Mouse (Mus musculus): ENCODE data around the gene Pip5k1a.
"Not testable (repeated sequence)": the region's sequence is repeated elsewhere in the genome, so short reads cannot be mapped to it uniquely, and the experiment has no call there.

Gene Pip5k1a

DNA sequence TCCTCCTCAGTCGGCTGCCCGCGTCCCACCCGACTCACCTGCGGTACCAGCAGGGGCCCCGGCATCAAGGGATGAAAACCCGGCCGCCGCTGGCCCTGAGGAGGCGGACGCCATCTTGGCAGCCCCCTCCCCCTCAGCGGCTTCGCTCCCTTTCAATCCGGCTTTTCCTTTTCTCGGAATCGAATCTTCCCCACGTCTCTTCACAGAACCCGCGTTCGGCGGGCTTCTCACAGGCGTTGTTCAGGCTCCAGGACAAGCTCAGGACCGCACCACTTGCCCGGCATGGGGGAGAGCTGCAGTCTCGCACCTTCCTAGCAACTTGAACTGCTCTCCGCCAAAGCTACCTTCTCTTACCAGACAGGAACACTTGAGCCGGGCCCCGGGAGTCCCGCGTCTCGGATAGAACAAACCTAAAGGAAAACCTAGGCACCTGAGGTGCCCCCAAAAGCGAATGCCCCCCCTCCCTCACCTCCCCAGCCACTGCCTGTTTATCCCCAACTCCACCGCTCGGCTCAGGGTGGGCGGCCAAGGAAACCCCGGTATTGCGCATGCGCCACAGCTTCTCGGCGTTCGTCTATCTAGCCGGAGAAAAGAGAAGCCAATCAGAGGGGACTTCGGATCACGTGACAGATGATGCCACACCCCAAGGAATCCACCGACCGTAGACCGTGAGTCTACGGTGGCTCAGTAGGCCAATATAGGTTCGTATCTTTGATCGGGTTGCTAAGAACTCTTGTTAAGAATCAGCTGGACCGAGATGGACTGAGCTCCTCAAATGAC, at the start of gene Pip5k1a:
TSS of gene Pip5k1a (minus strand) at position 593 of the 780 bp plus-strand sequence.
- peak; percentile 96 to 97 for DNase-seq (ENCODE audit: low spot score in 2 of 2)

DNA sequence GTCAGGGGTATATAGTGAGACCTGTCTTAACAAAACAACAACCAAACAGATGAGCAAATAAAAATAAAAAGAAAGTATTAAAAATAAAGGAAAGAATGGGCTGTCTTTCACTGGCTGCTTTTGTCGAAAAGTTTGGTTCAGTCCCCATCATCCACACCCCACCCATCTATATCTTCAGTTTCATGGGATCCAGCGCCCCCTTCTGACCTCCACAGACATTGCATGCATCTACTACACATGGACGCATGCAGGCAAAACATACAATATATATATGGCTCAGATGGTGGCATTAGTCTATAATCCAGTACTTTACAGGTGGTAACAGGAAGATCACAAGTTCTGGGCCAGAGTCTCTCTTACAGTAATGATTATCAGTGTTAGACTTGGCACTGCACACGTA, 47.1 kb upstream of the Pip5k1a start:
- peak in 1 of 2 experiments; percentile 24 for DNase-seq (ENCODE audit: low spot score in 2 of 2)

DNA sequence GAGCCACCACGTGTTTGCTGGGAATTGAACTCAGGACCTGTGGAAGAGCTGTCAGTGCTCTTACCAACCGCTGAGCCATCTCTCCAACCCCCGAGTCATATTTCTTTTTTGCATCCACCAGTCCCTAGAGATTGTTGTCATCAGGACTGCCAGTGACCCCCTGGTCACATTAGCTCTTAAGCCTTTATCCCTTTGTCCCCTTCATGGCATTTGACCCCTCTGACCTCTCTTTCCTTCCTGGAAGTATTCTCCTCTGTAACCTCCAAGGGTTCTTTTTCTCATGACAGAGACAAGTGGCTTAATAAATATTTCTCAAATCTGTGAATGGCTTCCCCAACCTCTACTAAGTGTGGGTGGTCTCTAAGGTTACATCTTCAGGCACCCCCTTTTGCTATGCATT, 41.2 kb upstream of the Pip5k1a start:
- no peak for DNase-seq (ENCODE audit: low spot score in 2 of 2)

DNA sequence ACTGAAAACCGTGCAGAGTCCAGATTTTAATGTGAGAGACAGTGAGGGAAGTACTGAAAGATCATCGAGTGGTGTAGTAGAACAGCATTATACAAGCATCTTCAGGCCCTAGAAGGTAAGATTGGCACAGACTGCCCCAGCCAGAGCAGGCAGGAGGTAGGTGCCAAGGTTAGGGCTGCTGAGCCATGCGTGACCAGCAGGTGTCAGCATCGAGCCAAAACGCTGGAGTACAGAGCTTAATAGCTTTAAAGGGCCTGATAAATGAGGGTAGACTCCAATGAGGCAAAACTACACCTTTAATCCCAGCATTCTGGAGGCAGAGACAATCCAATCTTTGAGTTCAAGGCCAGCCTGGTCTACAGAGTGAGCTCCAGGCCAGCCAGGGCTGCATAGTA, 35.9 kb upstream of the Pip5k1a start:
- DNase-seq (ENCODE audit: low spot score in 2 of 2): peak; percentile 84 to 87

DNA sequence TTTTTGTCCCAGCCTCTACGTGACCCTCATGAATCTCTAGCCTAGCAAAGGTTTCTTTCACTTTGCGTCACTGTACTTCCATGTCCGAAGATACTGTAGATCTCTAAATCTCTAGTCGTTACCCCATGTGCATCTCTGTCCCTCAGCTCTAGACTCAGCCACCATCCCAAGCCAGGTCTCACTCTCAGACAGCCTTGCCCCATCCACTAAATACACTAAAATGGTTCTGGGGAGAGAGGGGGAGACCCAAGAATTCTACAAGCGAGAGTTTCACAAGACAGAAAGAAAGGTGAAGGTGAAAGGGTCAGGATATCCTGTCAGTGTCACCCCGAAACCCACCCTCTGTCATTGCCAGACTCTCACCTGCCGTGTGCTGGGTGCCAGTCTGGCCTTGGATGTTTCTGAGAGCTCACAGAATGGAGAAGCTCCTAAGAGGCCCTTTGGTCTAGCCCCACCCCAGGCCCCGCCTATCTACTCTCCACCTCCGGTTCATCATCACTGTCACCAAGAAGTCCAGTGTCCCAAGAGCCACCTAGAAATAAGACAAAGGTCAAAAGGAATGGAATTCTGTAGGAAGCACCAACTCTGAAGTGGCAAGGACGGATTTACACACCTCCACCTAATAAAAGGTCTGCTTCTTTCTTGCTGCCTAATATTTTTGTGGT, 35.4 kb upstream of the Pip5k1a start, which contains the start of gene Tnfaip8l2:
TSS of gene Tnfaip8l2 (minus strand) at position 409 of the 665 bp plus-strand sequence.
- DNase-seq (ENCODE audit: low spot score in 2 of 2): no peak

DNA sequence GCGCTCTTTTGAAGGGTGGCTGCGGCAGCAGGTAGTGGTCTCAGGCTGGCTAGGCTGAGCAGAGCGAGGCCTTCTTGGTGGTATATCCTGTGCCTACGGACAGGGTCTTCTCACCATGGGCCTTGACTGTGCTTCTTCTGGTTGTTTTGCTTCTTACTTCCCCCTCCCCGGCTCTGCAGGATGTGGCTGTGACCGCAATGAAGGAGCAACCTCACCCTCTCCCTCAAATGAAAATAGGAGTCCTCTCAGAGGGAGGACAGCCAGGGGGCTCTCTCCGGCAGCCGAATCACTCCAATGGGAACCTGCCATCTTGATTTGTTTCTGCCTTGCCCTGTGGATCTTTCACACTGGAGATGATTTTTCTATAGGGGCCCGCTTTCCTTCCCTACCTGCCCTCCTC, 34.7 kb upstream of the Pip5k1a start:
- no peak for DNase-seq (ENCODE audit: low spot score in 2 of 2)

DNA sequence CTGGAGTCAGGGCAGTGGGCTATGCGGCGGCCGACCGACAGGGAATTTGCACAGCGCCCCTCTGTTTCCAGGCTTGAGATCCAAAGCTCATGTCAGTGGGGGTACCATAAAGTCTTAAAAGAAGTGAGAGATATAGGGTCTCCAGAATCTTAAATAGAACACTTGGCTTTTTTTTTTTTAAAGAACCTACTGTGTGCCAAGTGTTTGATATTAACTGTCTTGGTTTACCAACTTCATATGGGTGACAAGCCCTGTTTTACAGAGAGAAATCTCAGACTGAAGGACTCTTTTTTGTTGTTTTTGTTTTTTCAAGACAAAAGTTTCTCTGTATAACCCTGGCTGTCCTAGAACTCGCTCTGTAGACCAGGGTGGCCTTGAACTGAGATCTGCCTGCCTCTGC, 34.1 kb upstream of the Pip5k1a start:
- DNase-seq (ENCODE audit: low spot score in 2 of 2): no peak

DNA sequence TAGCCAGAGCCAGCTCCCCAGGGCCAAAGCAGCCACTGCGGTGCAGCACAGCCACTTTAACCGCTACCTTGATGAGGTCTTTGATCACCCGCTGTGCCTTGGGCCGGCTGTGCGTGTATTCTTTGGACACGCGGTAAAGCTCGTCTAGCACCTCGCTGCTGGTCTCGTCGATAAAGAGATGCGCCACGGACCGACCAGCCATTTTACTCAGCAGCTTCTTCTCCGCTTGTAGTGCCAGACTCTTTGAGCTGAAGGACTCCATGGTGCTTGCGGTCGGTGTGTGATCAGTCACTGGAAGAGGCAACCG, 33.5 kb upstream of the Pip5k1a start:
- no peak for DNase-seq (ENCODE audit: low spot score in 2 of 2)

DNA sequence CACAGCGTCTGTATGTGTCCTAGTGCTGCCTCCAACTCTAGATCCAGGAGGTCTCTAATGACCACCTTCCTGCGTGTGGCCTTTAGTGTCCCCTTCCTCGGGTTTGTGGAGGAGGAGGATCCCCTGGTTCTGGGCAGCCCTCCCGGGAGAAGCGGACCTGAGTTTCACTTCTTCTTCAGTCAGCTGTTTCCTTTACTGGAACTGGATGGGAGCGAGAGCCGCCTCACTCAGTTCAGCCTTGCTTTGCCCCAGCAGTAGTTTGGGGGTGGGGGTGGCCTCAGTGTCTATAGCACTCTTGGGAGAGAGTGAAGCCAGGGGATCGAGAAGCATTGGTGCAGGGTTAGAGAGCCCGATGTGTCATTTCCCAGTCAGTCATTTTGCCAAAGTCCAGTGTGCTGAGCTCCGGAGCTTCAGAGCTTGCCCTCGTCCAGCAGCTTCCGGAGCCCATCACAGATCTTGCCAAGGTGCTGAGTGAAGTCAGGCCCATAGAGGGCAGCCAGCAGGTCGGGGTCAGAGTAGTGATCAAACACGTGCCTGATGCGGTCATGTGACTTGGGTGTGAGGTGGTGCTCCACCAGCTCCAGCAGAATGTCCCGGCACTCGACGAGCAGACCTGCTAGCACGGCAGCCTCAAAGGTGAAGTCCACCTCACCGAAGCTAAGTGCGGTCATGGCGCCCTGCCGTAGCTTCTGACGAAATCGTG, 33.0 kb upstream of the Pip5k1a start:
- no peak for DNase-seq (ENCODE audit: low spot score in 2 of 2)

DNA sequence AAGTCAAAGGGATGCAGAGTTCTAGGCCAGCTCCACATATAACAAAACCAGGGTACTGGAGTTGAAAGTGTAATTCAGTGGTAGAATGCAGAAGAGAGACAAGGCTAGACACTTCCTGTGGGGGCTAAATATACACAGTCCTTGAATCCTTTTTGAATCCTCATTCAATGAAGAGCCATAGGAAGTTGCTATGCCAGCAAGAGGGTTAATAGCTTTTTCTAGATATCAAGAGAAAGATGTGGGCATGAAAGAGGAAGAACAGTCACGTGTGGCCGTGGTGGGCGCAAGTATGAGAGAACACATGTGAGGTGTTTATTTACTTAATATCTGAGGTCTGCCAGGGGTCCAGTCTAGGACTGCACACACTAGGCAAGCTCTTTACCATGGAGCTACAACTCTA, 29.6 kb upstream of the Pip5k1a start:
- no peak for DNase-seq (ENCODE audit: low spot score in 2 of 2)

DNA sequence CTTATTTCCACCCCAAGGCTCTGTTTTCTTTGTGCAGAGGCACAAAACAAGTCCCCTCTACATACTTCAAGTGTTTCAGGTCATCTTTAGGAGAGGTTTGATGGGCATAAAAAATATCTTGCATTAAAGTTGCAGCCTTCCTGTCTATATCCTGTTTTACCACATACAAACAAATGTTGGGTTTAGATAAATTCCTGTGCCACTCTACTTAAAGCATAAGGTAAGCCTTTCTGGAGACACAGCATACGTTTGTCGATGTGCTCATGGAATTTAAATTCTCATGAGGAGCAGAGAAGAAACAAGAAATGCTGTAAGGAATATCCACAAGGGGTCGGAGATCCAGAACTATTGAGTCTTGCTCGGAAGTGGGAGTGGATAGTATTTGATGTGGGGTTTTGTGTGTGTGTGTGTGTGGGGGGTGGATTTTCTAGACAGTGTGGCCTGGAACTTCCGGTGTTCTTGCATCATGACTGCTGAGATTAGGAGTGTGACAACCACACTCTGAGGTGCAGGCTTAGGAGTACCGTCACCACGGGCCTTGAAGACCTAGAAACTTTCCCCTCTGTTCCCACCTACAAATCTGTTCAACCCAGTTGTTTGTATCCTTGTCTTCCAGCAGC, 28.8 kb upstream of the Pip5k1a start:
- no peak for DNase-seq (ENCODE audit: low spot score in 2 of 2)

DNA sequence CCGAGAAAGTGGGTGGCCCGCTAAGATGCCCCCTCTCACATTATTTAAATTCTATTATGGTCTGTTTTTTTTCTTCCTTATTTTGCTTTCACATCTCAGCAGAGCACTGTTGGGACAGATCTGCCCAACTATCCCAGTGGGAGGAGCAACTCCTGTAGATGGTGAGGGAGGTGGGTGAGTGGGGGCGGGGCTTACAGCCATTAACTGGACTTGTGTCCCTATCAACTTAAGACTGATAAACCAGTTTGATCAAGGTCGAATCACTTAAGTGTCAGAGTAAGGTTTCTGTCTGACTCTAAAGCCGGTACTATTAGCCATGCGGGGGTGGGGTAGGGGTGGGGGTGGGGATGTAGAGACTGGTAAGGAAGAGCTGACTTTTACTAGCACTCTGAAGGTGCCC, 28.3 kb upstream of the Pip5k1a start:
- DNase-seq (ENCODE audit: low spot score in 2 of 2): peak in 1 of 2 experiments; percentile 43

DNA sequence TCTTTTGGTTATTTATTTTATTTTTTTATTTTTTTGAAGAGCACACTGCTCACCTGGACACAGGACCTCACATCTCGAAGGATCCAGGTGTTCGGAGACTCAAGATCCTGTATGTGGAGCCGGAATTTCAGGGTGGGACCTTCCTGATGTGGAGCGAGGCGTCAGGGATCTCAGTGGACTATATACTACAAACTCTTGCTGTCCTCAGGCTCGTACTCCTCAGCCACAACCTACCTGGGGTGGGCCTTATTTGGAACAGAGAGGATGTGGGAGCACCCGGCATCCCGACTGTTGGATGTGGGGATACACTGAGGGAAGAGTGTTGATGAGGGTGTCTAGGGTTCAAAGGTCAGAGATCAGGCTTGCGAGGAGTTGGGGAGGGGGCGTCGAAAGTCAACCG, 27.4 kb upstream of the Pip5k1a start:
- not testable (repeated sequence) for DNase-seq (ENCODE audit: low spot score in 2 of 2)

DNA sequence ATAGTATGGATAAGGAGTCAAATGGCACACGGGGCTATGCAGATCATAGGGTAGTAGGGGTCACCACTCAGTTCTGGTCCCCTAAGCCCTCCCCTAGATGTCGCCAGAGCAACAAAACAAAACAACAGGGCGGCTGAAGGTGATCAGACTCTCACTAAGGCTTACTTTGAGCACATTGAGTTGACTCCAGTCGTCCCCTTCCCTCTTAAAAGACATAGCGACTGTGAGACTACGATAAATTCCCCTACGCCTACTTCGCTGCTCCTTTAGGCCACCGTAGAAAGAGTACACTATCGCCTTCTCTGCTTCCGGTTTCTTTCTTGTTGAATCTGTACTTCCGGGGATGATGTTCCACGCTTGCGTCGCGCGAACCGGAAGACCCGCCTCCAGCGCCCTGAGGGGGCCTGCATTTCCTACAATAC, 27.0 kb upstream of the Pip5k1a start, which contains the start of the genes Scnm1 and Lysmd1:
TSS of gene Scnm1 (minus strand) at position 332 of the 422 bp plus-strand sequence.
TSS of gene Lysmd1 (plus strand) at position 409 of the 422 bp plus-strand sequence.
- DNase-seq (ENCODE audit: low spot score in 2 of 2): peak; percentile 88 to 95

DNA sequence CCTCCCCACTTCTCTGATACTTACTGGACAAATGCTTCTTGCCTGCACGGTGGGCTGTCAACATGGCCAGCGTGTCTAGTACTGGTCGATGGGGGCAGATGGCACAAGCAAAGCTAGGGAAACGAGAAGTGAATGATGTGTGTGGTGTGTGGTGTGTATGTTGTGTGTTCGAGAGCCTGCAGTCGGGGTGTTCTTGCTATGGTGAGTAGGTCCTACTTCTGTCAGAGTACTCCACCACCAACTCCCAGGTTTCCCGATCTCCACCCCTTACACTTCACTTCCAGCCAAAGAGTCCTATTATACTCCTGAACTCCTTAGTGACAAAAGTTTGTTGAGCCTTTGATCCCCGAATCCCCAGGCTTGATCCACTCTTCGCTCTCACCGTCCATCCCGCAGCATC, 26.4 kb upstream of the Pip5k1a start:
- DNase-seq (ENCODE audit: low spot score in 2 of 2): no peak

DNA sequence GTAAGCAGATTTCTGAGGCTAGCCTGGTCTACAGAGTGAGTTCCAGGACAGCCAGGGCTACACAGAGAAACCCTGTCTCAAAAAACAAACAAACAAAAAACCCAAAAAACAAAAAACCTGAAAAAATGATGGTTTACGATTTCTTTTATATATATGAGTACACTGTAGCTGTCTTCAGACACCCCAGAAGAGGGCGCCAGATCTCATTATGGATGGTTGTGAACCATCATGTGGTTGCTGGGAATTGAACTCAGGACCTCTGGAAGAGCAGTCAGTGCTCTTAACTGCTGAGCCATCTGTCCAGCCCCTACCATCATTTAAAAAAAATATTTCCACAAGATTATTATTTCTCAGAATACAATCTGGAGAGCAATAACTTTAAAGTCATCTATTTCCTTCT, 25.7 kb upstream of the Pip5k1a start:
- DNase-seq (ENCODE audit: low spot score in 2 of 2): not testable (repeated sequence)

DNA sequence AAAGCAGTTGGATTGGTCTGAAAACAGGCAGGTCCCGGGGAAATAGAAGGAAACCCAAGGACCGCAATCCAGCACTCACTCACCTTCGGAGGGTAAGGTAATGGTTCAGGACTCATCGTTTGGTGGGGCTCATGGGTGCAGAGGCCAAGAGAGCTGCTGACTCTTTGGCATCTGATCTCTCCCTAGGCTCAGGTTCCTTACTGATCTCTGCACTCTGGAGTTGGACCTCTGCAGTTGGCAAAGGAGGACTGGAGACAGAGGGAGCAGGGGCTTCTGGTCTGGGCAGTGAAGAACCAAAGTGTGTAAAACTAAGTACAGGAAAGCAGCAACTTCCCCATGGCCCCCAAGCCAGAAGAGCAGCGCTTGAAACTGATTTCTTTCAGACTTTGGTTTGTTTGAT, 23.4 kb upstream of the Pip5k1a start:
- DNase-seq (ENCODE audit: low spot score in 2 of 2): no peak

DNA sequence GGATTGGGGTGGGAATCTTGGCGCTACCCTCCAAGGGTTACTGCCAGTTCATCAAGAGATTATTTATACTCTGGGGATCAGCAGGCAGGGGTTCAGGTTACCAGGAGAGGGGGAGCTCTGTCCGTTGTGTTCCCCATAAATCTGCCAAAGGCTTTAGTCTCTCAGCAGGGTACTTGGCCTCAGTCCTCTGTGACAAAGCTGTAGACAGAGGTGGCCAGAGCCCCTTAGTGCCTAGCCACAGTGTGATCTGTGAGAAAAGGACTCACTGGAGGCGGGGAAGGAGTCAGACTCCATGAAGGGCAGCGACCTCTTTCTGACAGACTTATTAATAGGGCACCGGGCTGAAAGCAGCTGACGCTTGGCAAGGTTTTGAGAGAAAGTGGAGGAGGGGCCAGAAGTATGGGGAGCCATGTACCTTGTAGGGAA, 22.5 kb upstream of the Pip5k1a start:
- DNase-seq (ENCODE audit: low spot score in 2 of 2): no peak

DNA sequence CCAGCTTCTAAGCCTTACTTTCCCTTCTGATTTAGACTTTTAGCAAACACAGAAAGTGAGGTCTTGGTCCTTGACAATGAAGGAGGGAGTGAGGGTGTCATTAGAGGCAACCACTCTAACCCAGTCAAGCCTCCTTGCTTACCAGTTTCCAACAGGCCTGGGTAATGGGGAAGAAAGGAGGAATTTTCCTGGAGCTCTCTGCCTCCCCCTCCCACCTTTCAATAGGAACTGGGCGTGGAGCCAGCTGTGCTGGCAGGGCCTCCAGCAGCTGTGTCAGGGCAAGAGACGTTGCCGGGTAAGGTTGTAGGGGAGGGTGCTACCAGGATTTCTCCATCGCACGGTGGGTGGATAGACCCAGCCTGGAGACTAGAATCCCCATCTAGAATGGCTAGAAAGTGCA, 18.2 kb upstream of the Pip5k1a start:
- DNase-seq (ENCODE audit: low spot score in 2 of 2): peak in 1 of 2 experiments; percentile 39

DNA sequence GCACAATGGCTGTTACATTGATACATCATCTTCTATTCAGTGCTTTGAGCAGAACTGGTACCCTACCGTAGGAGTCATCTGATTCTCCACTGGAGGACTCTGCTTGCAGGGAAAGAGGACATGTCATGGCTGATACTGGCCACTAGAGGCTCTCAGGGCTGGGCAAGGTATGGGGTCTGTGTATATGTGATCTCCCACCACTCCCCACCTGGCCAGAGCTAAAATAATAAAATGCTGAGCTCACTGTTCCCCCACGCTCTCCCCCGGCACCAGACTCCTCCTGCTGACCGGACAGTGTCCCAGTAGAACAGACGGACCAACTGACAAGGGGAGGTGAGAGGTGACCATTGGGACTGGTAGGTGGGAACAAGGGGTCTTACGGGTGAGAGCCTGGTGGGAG, 17.5 kb upstream of the Pip5k1a start, which contains the start of gene Tmod4:
TSS of gene Tmod4 (plus strand) at position 231 of the 400 bp plus-strand sequence.
- no peak for DNase-seq (ENCODE audit: low spot score in 2 of 2)

DNA sequence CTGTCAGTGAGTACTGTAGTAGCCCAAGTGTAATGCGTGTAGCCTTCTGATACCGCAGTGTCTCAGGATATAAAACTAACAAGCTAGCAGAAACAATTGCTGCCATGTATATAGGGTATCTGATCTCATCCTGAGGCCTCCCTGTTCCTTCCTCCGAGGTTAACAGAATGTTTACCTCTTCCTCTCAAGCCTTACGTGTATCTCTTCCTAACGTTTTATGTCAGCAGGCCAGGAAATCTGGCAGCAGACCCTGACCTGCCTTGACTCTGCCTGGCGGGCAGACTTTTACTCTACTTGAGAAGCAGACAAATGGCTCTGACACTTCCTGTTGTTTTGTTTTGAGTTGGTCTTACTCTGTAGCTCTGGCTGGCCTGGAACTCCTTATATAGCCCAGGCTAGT, 14.8 kb upstream of the Pip5k1a start:
- DNase-seq (ENCODE audit: low spot score in 2 of 2): no peak

DNA sequence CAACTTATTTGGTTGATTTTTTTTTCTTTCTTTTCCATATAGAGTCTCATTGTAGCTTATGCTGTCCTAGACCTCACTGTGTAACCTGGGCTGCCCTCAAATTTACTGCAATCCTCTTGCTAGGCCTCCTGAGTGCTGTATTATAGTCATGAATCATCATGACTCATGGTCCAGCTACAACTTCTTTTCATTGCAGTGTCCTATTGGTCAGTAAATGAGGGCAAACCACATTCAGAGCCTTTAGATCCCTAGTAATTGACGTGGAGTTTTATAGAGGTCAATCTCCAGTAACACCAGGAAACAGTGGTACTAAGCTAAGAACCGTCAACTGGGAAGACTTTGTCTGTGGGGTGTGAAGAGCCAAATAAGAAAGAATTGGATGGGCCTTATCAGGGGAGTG, 11.0 kb upstream of the Pip5k1a start:
- DNase-seq (ENCODE audit: low spot score in 2 of 2): no peak

Data from frontal cortex, postnatal 36 days (tissue).